Mouse (Mus musculus) forebrain, embryonic 12.5 days (tissue): Measurements from ENCODE around the gene Tenm2. TPM values are rescaled to one million over a fixed set of nuclear protein-coding genes. Genes with fewer than 3 reads are reported as not detected.

Experiments used
- ATAC-seq: fragments of 200-750 bp; cut with Nextera tagmentation; 2 replicates; pipeline ENCODE4 v1.8.0; 2017; ENCODE audit warnings: moderate TSS enrichment; ENCODE audit not compliant: low FRiP score
- H3K27ac ChIP-seq: fragments of 300-500 bp; sonication (generic); 2 replicates; pipeline ENCODE4 v1.5.1; 2016; ENCODE audit warnings: mild to moderate bottlenecking
- H3K27me3 ChIP-seq: fragments of 300-500 bp; sonication (generic); 2 replicates; pipeline ENCODE4 v1.6.1; 2016; ENCODE audit warnings: mild to moderate bottlenecking
- H3K36me3 ChIP-seq: fragments of 300-500 bp; sonication (generic); replicated peaks from 2 replicates; pipeline ENCODE4 v1.6.1; 2016; ENCODE audit warnings: mild to moderate bottlenecking
- H3K4me1 ChIP-seq: fragments of 300-500 bp; sonication (generic); 2 replicates; pipeline ENCODE4 v1.6.1; 2016
- H3K4me2 ChIP-seq: fragments of 300-500 bp; sonication (generic); 2 replicates; pipeline ENCODE4 v1.6.1; 2016; ENCODE audit warnings: mild to moderate bottlenecking, moderate library complexity
- H3K4me3 ChIP-seq: fragments of 300-500 bp; sonication (generic); replicated peaks from 2 replicates; pipeline ENCODE4 v1.5.1; 2016; ENCODE audit warnings: mild to moderate bottlenecking
- H3K9ac ChIP-seq: fragments of 300-500 bp; sonication (generic); 2 replicates; pipeline ENCODE4 v1.6.1; 2016; ENCODE audit warnings: mild to moderate bottlenecking
- H3K9me3 ChIP-seq: fragments of 300-500 bp; sonication (generic); 2 replicates; pipeline ENCODE4 v1.6.1; 2016
- WGBS: fragments of 180-500 bp; shearing (Covaris S2); methylation state at CpG from one replicate; pipeline ENCODE4 v1.1.7; 2016; 5-methylcytosine and 5-hydroxymethylcytosine counted together
- polyA plus RNA-seq: library from polyadenylated mRNA; unstranded; fragments of >200 nt; fragmentation: Nextera tagmentation; extraction: Ambion mirVana; gene quantifications from 2 replicates; pipeline ENCODE4 v1.2.1, GENCODE M21; 2016

The Tenm2 gene
- polyA plus RNA-seq, 1 experiment from 2014 or later: 10.9 TPM

GRCm38 (mm10) chr11:36054323-36054722 is 1181.4 kb downstream of the Tenm2 start:
- H3K4me2 ChIP-seq: no peak overlapping the region
- H3K27ac ChIP-seq: peak overlapping the region; percentile 37; the same call in 1 of the 2 replicates
- H3K4me1 ChIP-seq: peaks cover 27% of the 10 kb centered on the region
- H3K9ac ChIP-seq: no peak overlapping the region
- peaks cover 51% of the 10 kb centered on the region for H3K27me3 ChIP-seq
- H3K9me3 ChIP-seq: no peaks in the 10 kb centered on the region
- ATAC-seq: peak; percentile 80; the same call in 1 of the 2 replicates
- H3K36me3 ChIP-seq: no peaks in the 10 kb centered on the region
- 17% methylated on average over 7 of the region's 7 CpGs for WGBS
- no peak overlapping the region for H3K4me3 ChIP-seq

- 23% methylated on average over 4 of the region's 4 CpGs for WGBS
- H3K4me1 ChIP-seq: peaks cover 23% of the 10 kb centered on the region; the same call in 1 of the 2 replicates
- H3K27ac ChIP-seq: peak overlapping the region; percentile 37
- H3K4me3 ChIP-seq: no peak overlapping the region
- peaks cover 59% of the 10 kb centered on the region for H3K27me3 ChIP-seq
- no peak overlapping the region for H3K4me2 ChIP-seq
- no peaks in the 10 kb centered on the region for H3K9me3 ChIP-seq
- no peak overlapping the region for H3K9ac ChIP-seq
- no peaks in the 10 kb centered on the region for H3K36me3 ChIP-seq
- peak; percentile 28; the same call in 1 of the 2 replicates for ATAC-seq
Measured at GRCm38 (mm10) chr11:36053457-36053856, 1182.3 kb downstream of the Tenm2 start.

- 45% methylated on average over 2 of the region's 2 CpGs for WGBS
- peaks cover 58% of the 10 kb centered on the region for H3K27me3 ChIP-seq
Measured at GRCm38 (mm10) chr11:36052598-36052997, 1183.2 kb downstream of the Tenm2 start.

GRCm38 (mm10) chr11:36052091-36052490 is 1183.7 kb downstream of the Tenm2 start:
- H3K4me1 ChIP-seq: peaks cover 23% of the 10 kb centered on the region; the same call in 1 of the 2 replicates
- H3K9ac ChIP-seq: no peak overlapping the region
- no peak overlapping the region for H3K4me2 ChIP-seq
- no peak overlapping the region for H3K4me3 ChIP-seq
- H3K27ac ChIP-seq: no peak overlapping the region
- H3K36me3 ChIP-seq: no peaks in the 10 kb centered on the region
- 69% methylated on average over 1 of the region's 1 CpGs for WGBS
- no peaks in the 10 kb centered on the region for H3K9me3 ChIP-seq
- peaks cover 57% of the 10 kb centered on the region for H3K27me3 ChIP-seq
- no peak for ATAC-seq

More at GRCm38 (mm10) chr11:36052598-36052997, 1183.2 kb downstream of the Tenm2 start:
- H3K4me2 ChIP-seq: no peak overlapping the region
- H3K27ac ChIP-seq: no peak overlapping the region
- ATAC-seq: no peak
- H3K9me3 ChIP-seq: no peaks in the 10 kb centered on the region
- H3K4me3 ChIP-seq: no peak overlapping the region
- H3K4me1 ChIP-seq: peaks cover 23% of the 10 kb centered on the region; the same call in 1 of the 2 replicates
- H3K36me3 ChIP-seq: no peaks in the 10 kb centered on the region
- H3K9ac ChIP-seq: no peak overlapping the region

GRCm38 (mm10) chr11:36049547-36049946 is 1186.2 kb downstream of the Tenm2 start:
- H3K27me3 ChIP-seq: peaks cover 47% of the 10 kb centered on the region
- WGBS: 8% methylated on average over 5 of the region's 5 CpGs
- no peak for ATAC-seq

GRCm38 (mm10) chr11:36045681-36046276 is 1190.0 kb downstream of the Tenm2 start:
- Histone ChIP-seq H3K36me3 (no peaks in the 10 kb centered on the region; the same call in 1 of the 2 replicates), H3K4me2 (peak overlapping the region; percentile 56), H3K9ac (peak overlapping the region; percentile 49; the same call in 1 of the 2 replicates), H3K27me3 (peaks cover 37% of the 10 kb centered on the region), H3K4me3 (peak overlapping the region; percentile 41), H3K4me1 (peaks cover 16% of the 10 kb centered on the region; the same call in 1 of the 2 replicates), H3K9me3 (no peaks in the 10 kb centered on the region), H3K27ac (no peak overlapping the region)
- 1% methylated on average over 13 of the region's 13 CpGs for WGBS
- peak; percentile 59 for ATAC-seq

More at GRCm38 (mm10) chr11:36049547-36049946, 1186.2 kb downstream of the Tenm2 start:
- H3K27ac ChIP-seq: 0 out of 2 replicates have a peak overlapping the region, but pooled peaks have one; percentile 36
- no peaks in the 10 kb centered on the region; the same call in 1 of the 2 replicates for H3K36me3 ChIP-seq
- H3K4me1 ChIP-seq: peaks cover 23% of the 10 kb centered on the region
- no peak overlapping the region for H3K9ac ChIP-seq
- H3K4me2 ChIP-seq: no peak overlapping the region
- H3K4me3 ChIP-seq: no peak overlapping the region
- no peaks in the 10 kb centered on the region for H3K9me3 ChIP-seq

- Histone ChIP-seq H3K36me3 (no peaks in the 10 kb centered on the region), H3K27me3 (peaks cover 23% of the 10 kb centered on the region), H3K4me3 (no peak overlapping the region), H3K9me3 (no peaks in the 10 kb centered on the region), H3K9ac (no peak overlapping the region), H3K4me1 (peaks cover 18% of the 10 kb centered on the region), H3K4me2 (no peak overlapping the region), H3K27ac (no peak overlapping the region)
- 88% methylated on average over 13 of the region's 13 CpGs for WGBS
- ATAC-seq: no peak
Measured at GRCm38 (mm10) chr11:36041411-36041810, 1194.4 kb downstream of the Tenm2 start.

- peaks cover 12% of the 10 kb centered on the region for H3K4me1 ChIP-seq
- ATAC-seq: no peak
Measured at GRCm38 (mm10) chr11:36040508-36041233, 1195.1 kb downstream of the Tenm2 start.

GRCm38 (mm10) chr11:36039825-36040224 is 1195.9 kb downstream of the Tenm2 start:
- no peaks in the 10 kb centered on the region for H3K9me3 ChIP-seq
- H3K36me3 ChIP-seq: no peaks in the 10 kb centered on the region
- 60% methylated on average over 10 of the region's 10 CpGs for WGBS
- H3K4me1 ChIP-seq: peaks cover 12% of the 10 kb centered on the region
- no peak overlapping the region for H3K4me2 ChIP-seq
- H3K27me3 ChIP-seq: peaks cover 21% of the 10 kb centered on the region
- ATAC-seq: no peak
- H3K27ac ChIP-seq: no peak overlapping the region
- H3K9ac ChIP-seq: no peak overlapping the region
- no peak overlapping the region for H3K4me3 ChIP-seq

More at GRCm38 (mm10) chr11:36040508-36041233, 1195.1 kb downstream of the Tenm2 start:
- Histone ChIP-seq H3K9ac (no peak overlapping the region), H3K4me2 (no peak overlapping the region), H3K27ac (no peak overlapping the region), H3K4me3 (no peak overlapping the region), H3K9me3 (no peaks in the 10 kb centered on the region), H3K36me3 (no peaks in the 10 kb centered on the region), H3K27me3 (peaks cover 23% of the 10 kb centered on the region)
- WGBS: 72% methylated on average over 10 of the region's 10 CpGs

- ATAC-seq: no peak
- no peaks in the 10 kb centered on the region for H3K36me3 ChIP-seq
- H3K9ac ChIP-seq: no peak overlapping the region
- no peak overlapping the region for H3K27ac ChIP-seq
- peaks cover 12% of the 10 kb centered on the region for H3K4me1 ChIP-seq
- H3K9me3 ChIP-seq: no peaks in the 10 kb centered on the region
- no peak overlapping the region for H3K4me2 ChIP-seq
- H3K4me3 ChIP-seq: no peak overlapping the region
- H3K27me3 ChIP-seq: 0 out of 2 replicates have a peak, but pooled peaks cover 9% of the 10 kb centered on the region
- WGBS: 59% methylated on average over 3 of the region's 3 CpGs
Measured at GRCm38 (mm10) chr11:36038386-36038785, 1197.4 kb downstream of the Tenm2 start.

- H3K4me1 ChIP-seq: peaks cover 12% of the 10 kb centered on the region
- 0 out of 2 replicates have a peak, but pooled peaks cover 5% of the 10 kb centered on the region for H3K27me3 ChIP-seq
- no peaks in the 10 kb centered on the region for H3K36me3 ChIP-seq
- H3K9me3 ChIP-seq: no peaks in the 10 kb centered on the region
- H3K4me3 ChIP-seq: no peak overlapping the region
- no peak overlapping the region for H3K9ac ChIP-seq
- ATAC-seq: no peak
- 80% methylated on average over 4 of the region's 4 CpGs for WGBS
- H3K4me2 ChIP-seq: no peak overlapping the region
- H3K27ac ChIP-seq: no peak overlapping the region
Measured at GRCm38 (mm10) chr11:36037311-36037710, 1198.5 kb downstream of the Tenm2 start.

GRCm38 (mm10) chr11:36036061-36036695 is 1199.6 kb downstream of the Tenm2 start:
- WGBS: 56% methylated on average over 7 of the region's 7 CpGs
- Histone ChIP-seq H3K9me3 (no peaks in the 10 kb centered on the region), H3K4me3 (no peak overlapping the region), H3K27ac (no peak overlapping the region; the same call in 1 of the 2 replicates), H3K4me1 (peaks cover 18% of the 10 kb centered on the region), H3K4me2 (no peak overlapping the region), H3K27me3 (0 out of 2 replicates have a peak, but pooled peaks cover 5% of the 10 kb centered on the region), H3K9ac (no peak overlapping the region), H3K36me3 (no peaks in the 10 kb centered on the region)
- ATAC-seq: peak; percentile 50
